Mouse (Mus musculus) adrenal gland, adult 2 months (tissue): ENCODE measurements around the gene Adal. TPM values are rescaled to one million over a fixed set of nuclear protein-coding genes. Genes with fewer than 3 reads are reported as not detected.
"Not testable (repeated sequence)": the region's sequence is repeated elsewhere in the genome, so short reads cannot be mapped to it uniquely, and the experiment has no call there.

Source experiments
- DNase-seq: peaks from one replicate; pipeline ENCODE4 v3.0.0; 2021
- long read RNA-seq: library from polyadenylated mRNA; stranded (forward); transcript quantifications from one replicate; pipeline ENCODE4 v2.0.0, GENCODE M21; 2021
- polyA plus RNA-seq: library from polyadenylated mRNA; depleted of rRNA; stranded (reverse); fragments of >200 nt; gene quantifications from 2 replicates; pipeline ENCODE4 v1.2.3, GENCODE M21; 2012; rRNA removed
- total RNA-seq, 2 experiments: library from RNA; stranded (reverse); gene quantifications; 2 replicates each; pipeline ENCODE4 v1.2.3; 2021

Gene Adal
- total RNA-seq = 10 to 100 TPM; 19.1 to 20.6 TPM
- polyA plus RNA-seq = 11.7 and 12.8 TPM in 2 replicates
- long read RNA-seq, partial matches to known transcripts = 0 of 5 reads
- long read RNA-seq, other reads (novel, unspliced or antisense) = 3 of 5 reads

DNA sequence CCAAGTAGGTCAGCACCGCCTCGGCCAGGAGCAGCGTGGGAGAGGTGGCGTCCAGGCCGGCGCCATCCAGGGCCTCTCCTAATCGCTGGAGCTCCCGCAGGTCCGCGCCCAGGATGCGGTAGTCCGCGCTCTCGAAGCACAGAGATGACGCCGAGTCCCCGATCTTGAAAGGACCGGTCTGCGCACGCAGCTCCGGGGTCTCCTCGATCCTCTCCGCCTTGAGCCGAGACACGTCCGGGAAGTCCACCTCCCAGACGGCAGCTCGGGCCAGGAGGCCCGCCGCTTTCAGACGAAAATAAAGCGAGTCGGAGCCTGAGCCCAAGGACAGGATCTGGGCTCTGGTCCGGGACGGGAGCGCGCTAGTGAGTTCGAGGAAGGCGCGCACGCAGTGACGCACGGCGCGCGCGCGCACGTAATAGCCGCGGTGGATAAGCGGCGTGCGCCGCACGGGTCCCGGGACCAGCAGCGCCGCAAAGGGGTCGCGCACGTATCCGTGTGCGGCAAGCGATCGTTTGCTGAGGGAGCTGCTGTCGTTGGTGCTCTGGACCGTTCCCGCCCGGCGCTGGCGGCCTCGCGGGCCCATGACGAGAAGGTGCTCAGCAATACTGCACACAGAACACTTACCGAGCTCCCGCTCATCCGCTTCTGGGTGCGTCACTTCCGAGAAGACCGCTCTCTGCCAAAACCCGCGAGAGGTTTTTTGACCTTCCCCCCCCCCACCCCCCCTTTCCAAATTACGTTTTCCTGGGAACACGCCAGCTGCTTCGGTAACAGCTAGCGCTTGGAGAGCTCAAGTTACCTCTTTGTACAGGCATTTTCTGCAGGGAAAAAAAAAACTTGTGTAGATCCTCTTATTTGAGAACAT, at the start of gene Adal, which contains the start of gene Lcmt2:
Gene Adal (plus strand): TSS at position 411 of the 865 bp plus-strand sequence.
Gene Lcmt2 (minus strand): TSS at position 636 of the 865 bp plus-strand sequence.
- peak; percentile 96 for DNase-seq

DNA sequence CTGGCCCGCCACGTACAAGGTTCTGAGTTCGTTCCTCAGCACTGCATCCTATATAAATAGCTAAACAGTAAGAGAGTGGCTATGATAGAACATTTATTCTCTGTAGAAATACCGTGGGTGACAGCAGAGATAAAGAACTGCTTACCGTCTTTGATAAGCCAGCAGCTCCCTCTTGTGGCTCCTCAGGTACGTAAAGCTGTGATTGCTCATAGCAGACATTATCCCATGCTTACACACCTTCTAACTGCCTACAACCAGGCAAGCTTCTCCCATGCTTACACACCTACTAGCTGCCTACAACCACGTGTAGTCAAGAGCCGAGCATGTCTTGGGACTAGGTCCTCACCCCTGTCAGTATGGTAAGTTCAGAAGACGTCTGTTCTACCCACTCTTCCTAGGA, 38.2 kb upstream of the Adal start:
- peak; percentile 56 for DNase-seq

DNA sequence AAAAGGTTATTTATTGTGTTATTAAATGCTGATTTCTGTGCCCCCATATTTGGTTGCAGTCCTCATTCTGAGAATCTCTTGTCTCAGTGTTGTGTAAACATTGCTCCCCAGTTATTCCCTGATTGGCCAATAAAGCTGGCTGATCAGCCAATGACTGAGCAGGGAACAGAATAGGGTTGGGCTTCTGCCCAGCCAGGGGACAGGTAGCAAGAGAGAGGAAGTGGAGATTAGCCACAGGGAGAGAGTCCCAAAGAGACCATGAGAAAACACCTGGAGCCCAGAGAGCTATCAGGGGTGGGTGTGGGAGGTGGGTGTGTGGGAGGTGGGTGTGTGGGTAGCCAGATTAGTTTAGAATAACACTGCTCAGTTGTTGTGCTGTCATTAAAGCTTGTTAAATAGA, 34.3 kb upstream of the Adal start:
- DNase-seq = no peak

- DNase-seq = no peak
Measured at GRCm38 (mm10) chr2:121109695-121110094, 30.5 kb upstream of the Adal start, which contains the start of gene Tgm7. TSS of gene Tgm7 (minus strand) at chr2:121109795.

- DNase-seq = no peak
Measured at GRCm38 (mm10) chr2:121115418-121115817, 24.8 kb upstream of the Adal start.

DNA sequence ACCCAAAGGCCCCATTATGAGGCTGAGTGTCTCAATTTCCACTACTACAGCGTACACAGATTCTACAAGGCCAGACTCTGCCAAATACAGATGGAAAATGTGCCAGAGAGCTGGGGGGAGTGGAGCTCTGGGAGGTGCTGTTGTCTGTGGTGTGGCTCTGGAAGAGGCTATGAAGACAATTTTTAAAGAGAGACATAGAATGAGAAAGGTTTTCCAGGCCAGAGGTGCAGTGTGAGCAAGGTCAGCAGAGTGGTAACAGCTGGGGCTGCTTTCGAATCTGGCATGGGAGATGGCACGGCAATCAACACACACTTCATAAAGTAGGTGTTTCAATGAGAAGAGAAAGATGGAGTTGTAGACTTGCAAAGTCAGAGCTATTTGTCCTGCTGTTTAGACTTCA, 21.0 kb upstream of the Adal start:
- no peak for DNase-seq

DNA sequence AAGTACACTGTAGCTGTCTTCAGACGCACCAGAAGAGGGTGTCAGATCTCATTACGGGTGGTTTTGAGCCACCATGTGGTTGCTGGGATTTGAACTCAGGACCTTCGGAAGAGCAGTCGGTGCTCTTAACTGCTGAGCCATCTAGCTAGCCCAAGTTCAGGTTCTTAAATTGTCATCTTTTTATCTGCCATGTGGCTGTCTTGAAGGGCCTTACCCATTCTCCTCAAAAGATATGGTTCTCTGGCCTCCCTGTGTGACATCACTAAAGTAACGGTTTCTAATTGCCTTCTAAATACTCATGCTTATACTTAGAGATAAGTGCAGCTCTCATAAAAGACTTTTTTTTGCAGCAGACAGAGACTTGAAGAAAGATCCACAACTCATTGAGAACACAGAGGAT, 13.9 kb upstream of the Adal start:
- DNase-seq = not testable (repeated sequence)

DNA sequence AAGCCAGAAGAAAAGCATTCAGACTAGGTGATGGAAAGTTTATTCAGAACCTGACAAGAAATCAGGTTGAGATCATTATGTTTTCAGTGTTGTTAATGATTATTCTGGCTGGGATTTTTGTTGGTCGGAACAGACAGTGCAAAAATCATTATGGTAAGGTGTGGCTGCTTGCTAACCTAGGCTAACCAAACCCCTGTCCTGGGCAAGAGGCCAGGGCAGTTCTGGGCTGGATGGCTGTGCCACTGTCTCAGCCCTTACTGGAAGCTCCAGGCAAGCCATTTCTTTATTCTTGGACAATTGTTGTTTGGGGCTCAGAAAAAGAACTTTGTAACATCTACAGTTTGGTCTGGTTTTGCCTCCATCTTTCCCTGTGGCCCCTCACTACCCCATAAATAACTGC, 12.7 kb upstream of the Adal start:
- no peak for DNase-seq

GRCm38 (mm10) chr2:121128865-121129620, 11.2 kb upstream of the Adal start:
- peak; percentile 57 for DNase-seq

DNA sequence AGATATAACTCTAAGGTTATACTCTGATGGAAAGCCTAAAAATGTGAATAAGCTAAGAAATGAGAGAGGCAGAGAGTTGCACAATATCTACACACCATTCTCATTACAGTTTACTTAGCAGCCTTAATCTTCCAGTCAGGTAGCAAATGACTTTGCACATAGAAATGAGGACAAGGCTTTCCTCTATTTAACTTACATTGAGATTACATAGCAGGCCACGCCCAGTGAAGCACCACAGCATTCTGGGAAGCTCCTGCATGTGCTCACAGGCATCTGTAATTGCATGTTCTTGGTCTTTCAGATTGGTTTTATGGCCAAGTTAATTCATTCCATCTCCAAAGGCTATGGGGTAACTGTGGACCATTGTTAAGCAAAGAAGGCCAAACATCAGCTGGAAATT, 7.4 kb upstream of the Adal start:
- DNase-seq = no peak

- no peak for DNase-seq
Measured at GRCm38 (mm10) chr2:121137371-121137770, 2.9 kb upstream of the Adal start.

DNA sequence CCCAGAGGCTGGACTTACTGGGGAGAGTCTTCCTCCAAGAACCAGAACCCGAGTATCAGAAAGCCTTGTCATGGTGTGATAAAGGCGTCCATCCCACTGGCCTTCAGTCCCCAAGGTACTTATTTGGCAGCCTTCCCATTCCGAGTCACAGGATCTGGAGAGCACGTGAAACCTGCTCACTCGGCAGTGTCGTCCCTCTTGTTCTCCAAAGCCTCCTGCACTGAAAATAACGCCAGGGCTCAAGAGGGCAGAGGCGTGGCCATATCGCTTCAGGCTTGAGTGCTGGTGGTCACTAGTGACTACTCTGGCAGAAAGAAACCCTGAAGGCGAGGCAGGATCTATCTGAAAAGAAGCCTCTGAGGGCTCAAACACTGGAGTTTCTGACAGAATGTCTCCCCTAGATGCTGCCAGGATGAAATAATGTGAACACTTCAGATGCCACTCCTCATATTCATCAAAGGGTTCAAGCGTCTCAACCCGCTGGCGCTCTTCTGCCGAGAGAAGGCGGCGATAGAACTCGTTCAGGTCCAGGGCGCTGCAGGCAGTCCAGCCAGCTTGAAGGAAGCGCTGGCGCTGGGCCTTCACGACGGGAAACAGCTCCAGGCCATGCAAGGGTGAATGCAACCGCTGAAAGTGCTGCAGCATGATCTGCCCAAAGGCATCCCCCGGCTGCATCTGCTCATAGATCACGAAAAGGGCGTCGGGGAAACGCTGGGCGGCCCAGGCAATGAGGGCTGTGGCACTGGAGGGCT, 786 bp upstream of the Adal start:
- DNase-seq = peak; percentile 63

GRCm38 (mm10) chr2:121141216-121142035, 1.2 kb downstream of the Adal start:
- DNase-seq = no peak

DNA sequence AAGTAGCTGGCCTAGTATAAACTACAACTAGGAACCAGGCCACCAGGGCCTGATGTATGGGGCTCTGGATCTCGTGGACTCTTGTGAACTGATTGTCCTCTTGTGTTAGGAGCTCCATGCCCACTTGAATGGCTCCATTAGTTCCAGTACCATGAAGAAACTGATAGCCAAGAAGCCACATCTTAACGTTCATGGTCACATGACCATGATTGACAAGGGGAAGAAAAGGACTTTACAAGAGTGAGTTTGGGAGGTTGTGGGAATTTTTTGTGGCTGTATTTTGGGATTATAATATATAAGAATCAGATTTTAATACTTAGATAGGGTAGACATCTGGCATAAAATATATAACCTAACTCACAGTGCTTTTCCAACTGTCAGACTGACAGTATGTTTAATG, 2.2 kb downstream of the Adal start:
- DNase-seq = no peak

- no peak for DNase-seq
Measured at GRCm38 (mm10) chr2:121149679-121150078, 9.5 kb downstream of the Adal start.

GRCm38 (mm10) chr2:121153100-121153499, 12.9 kb downstream of the Adal start:
- DNase-seq = no peak

DNA sequence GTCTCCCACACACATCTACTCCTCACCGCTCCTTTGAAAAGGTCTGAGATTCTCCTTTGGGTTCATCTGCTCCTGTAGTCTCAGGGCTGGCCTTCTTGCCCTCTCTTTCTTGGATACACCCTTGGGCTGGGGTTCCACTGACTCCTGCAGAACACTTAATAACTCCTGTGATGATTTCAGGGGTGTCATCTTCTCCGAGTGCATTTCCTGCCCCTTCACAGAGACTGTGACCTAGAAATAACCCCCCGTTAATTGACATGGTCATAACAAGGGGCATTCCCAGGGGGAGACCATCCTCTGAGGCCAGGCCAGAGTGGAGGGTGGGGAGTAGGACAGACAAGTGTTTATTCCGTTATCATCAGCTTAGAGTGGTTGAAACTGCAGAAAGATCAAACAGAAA, 28.9 kb downstream of the Adal start:
- no peak for DNase-seq

DNA sequence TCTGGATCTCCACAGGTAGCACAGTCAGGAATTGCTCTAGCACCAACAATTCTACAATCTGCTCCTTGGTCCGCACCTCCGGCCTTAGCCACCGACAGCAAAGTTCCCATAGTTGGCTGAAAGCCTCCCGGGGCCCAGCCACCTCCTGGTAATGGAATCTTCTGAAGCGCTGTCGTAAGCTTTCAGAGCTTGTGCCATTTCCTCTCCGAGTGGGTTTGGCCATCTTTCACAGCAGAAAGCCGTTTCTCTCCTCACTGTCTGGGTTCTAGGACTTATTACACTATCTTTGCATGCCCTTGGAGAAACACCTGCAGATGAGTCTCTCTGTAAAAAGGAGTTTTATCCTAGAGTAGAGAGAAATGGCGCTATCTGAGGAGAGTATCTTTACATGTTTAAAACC, 29.7 kb downstream of the Adal start:
- peak; percentile 62 for DNase-seq

- DNase-seq = peak; percentile 80
Measured at GRCm38 (mm10) chr2:121170481-121170971, 30.3 kb downstream of the Adal start, which contains the start of gene Tubgcp4. TSS of gene Tubgcp4 (plus strand) at chr2:121170654.

DNA sequence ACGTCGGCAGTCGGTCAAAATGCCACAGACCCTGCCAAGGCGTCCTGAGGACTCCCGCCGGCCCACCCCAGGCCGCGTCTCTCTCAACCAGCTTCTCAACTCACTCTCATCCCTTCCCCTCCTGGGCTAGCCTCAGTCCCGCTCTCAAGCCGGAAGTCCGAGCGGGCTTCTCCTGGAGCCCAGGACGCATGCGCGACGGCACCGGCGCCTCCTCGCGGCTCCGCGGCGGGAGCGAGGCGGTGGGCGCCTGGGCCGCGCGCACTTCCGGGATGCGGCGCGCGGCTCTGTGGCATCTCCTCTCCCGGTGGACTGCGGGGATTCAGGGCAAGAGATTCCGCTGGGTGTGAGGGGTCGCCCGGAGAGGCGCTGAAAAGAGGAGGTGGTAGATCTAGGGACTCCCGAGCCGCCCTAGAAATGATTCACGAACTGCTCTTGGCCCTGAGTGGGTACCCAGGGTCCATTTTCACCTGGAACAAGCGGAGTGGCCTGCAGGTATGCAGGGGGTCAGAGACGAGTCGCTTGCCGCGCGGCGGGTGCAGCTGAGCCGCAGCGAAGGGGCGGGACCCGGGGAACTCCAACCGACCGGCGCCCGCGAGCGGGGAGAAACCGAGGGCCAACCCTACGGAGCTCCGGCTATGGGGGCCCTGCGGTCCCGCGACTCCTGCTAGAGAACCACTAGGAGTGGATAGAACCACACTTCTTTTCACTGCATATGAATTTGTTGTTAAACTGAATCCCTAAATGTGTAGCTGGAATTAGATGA, 30.9 kb downstream of the Adal start, which contains the start of gene Zscan29:
Gene Zscan29 (minus strand): TSS at position 146 of the 763 bp plus-strand sequence.
- peak; percentile 95 for DNase-seq
